Mouse (Mus musculus) thymus, postnatal 4 days (tissue): ENCODE measurements around the gene Slc22a23.

ENCODE experiments used
- DNase-seq: peaks from one replicate; pipeline ENCODE4 v3.0.0; 2021

The Slc22a23 gene

GRCm38 (mm10) chr13:34343719-34344375 is 1.1 kb downstream of the Slc22a23 start:
- DNase-seq: peak; percentile 32

- no peak for DNase-seq
These were observed 2.6 kb downstream of the Slc22a23 start for GRCm38 (mm10) chr13:34342286-34342890.

- DNase-seq: no peak
These were observed 8.1 kb downstream of the Slc22a23 start for GRCm38 (mm10) chr13:34336895-34337294.

- no peak for DNase-seq
These were observed 10.1 kb downstream of the Slc22a23 start for GRCm38 (mm10) chr13:34334847-34335246.

GRCm38 (mm10) chr13:34332762-34333161 is 12.2 kb downstream of the Slc22a23 start:
- no peak for DNase-seq

GRCm38 (mm10) chr13:34331399-34332186 is 13.4 kb downstream of the Slc22a23 start:
- no peak for DNase-seq

GRCm38 (mm10) chr13:34329589-34329988 is 15.4 kb downstream of the Slc22a23 start:
- DNase-seq: no peak

GRCm38 (mm10) chr13:34326992-34327391 is 18.0 kb downstream of the Slc22a23 start:
- DNase-seq: no peak

- DNase-seq: no peak
These were observed 21.6 kb downstream of the Slc22a23 start for GRCm38 (mm10) chr13:34323361-34323760.

GRCm38 (mm10) chr13:34320482-34320881 is 24.5 kb downstream of the Slc22a23 start:
- DNase-seq: no peak

- no peak for DNase-seq
These were observed 27.9 kb downstream of the Slc22a23 start for GRCm38 (mm10) chr13:34317051-34317450.

- no peak for DNase-seq
These were observed 28.5 kb downstream of the Slc22a23 start for GRCm38 (mm10) chr13:34316511-34316910.

- DNase-seq: no peak
These were observed 31.9 kb downstream of the Slc22a23 start for GRCm38 (mm10) chr13:34313033-34313491.

GRCm38 (mm10) chr13:34312346-34313002 is 32.5 kb downstream of the Slc22a23 start:
- DNase-seq: no peak

GRCm38 (mm10) chr13:34311593-34311992 is 33.4 kb downstream of the Slc22a23 start:
- no peak for DNase-seq

- no peak for DNase-seq
These were observed 36.4 kb downstream of the Slc22a23 start for GRCm38 (mm10) chr13:34308604-34308927.

- no peak for DNase-seq
These were observed 37.0 kb downstream of the Slc22a23 start for GRCm38 (mm10) chr13:34307696-34308603.

GRCm38 (mm10) chr13:34305964-34306671 is 38.9 kb downstream of the Slc22a23 start:
- DNase-seq: no peak

GRCm38 (mm10) chr13:34304896-34305295 is 40.1 kb downstream of the Slc22a23 start:
- DNase-seq: no peak

- no peak for DNase-seq
These were observed 41.5 kb downstream of the Slc22a23 start for GRCm38 (mm10) chr13:34303386-34304016.

GRCm38 (mm10) chr13:34301585-34301984 is 43.4 kb downstream of the Slc22a23 start:
- DNase-seq: no peak
